Mouse (Mus musculus): ENCODE measurements at regions not wholly inside any gene's neighbourhood (a gene's known extent, or its start where the extent isn't known, plus 50 kb on each side); places are given as distances from the start of the nearest gene placed in this dataset.

DNA sequence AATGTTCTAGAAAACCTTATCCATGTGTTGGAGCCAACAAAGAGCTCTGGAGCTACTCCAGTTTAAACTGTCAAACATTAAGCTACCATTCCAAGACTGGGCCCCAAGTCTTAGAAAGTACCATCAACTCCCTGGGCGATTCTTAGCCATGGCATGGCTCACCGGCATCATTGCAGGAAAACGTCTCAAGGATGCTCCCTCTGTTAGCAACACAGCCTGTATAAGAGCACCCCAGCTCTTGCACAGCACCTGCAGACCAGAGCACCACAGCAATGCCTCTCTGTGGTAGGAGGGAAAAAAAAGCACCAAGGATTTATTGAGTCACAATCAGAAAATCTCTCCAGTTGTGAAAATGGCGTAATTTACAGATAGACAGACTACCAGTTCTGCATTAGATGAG, 221.2 kb downstream of the Fam43a start:
- no peak for TF ChIP-seq CTCF (IDR thresholded peaks at IDR 0.05; ENCODE audit: low read depth)
- no peak for ATAC-seq
- Histone ChIP-seq H3K4me2 (ENCODE audit: low read depth, low read length) (peak overlapping the region; percentile 40; the same call in 1 of the 2 replicates), H3K36me3 (ENCODE audit: insufficient read depth, low read length) (no peaks in the 10 kb centered on the region), H3K4me3 (ENCODE audit: low read length) (no peak overlapping the region), H3K9ac (replicated peaks; ENCODE audit: low read length) (no peak overlapping the region), H3K4me1 (ENCODE audit: insufficient read depth, low read length) (peaks cover 7% of the 10 kb centered on the region), H3K27ac (peak overlapping the region; percentile 12; the same call in 1 of the 2 replicates), H3K9me3 (ENCODE audit: low read length) (no peaks in the 10 kb centered on the region), H3K27me3 (ENCODE audit: insufficient read depth, low read length) (no peaks in the 10 kb centered on the region)
- 71% methylated on average over 4 of the region's 4 CpGs for WGBS
- no peak for DNase-seq (ENCODE audit: low spot score)

DNA sequence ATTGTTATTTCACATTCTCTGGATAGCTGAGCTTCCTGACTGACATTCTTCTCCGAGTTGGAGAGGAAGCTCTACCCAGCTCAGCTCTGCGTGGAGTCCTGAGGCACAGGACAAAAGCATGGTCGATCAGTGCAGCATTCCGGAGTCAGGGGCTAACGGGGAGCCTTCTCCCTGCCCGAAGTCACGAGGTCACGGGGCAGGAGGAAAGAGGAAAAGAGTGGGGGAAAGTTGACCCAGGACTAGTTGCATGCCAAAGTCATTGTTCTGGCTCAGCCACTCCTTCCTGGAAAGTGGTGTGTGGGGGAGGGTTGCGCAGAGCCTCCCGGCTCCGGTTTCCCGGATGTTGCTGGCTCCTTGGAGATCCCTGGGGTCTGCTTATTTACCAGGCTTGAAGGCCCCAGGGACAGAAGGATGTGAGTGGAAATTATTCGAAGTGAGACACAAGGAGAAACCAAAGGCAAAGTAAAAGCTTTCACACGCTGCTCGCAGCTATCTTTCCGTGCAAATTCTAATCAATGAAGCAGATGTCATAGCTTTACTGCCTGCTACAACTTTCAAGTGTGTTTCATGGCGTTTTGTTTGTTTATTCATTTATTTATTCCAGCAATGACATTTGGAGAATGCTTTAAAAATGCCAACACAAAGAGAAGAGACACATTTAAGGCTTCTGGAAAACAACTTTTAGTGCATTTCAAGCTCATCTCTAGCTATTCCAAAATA, 221.8 kb downstream of the Fam43a start:
- peaks cover 7% of the 10 kb centered on the region for H3K4me1 ChIP-seq (ENCODE audit: insufficient read depth, low read length)
- DNase-seq (ENCODE audit: low spot score) (peak; percentile 73), ATAC-seq (peak; percentile 72)
- H3K27ac ChIP-seq = peak overlapping the region; percentile 12; the same call in 1 of the 2 replicates
- H3K27me3 ChIP-seq (ENCODE audit: insufficient read depth, low read length) = no peaks in the 10 kb centered on the region
- no peaks in the 10 kb centered on the region for H3K36me3 ChIP-seq (ENCODE audit: insufficient read depth, low read length)
- no peak overlapping the region for H3K9ac ChIP-seq (replicated peaks; ENCODE audit: low read length)
- H3K4me3 ChIP-seq (ENCODE audit: low read length) = no peak overlapping the region
- no peak for TF ChIP-seq CTCF (IDR thresholded peaks at IDR 0.05; ENCODE audit: low read depth)
- peak overlapping the region; percentile 40 for H3K4me2 ChIP-seq (ENCODE audit: low read depth, low read length)
- WGBS = 7% methylated on average over 17 of the region's 17 CpGs
- no peaks in the 10 kb centered on the region for H3K9me3 ChIP-seq (ENCODE audit: low read length)

DNA sequence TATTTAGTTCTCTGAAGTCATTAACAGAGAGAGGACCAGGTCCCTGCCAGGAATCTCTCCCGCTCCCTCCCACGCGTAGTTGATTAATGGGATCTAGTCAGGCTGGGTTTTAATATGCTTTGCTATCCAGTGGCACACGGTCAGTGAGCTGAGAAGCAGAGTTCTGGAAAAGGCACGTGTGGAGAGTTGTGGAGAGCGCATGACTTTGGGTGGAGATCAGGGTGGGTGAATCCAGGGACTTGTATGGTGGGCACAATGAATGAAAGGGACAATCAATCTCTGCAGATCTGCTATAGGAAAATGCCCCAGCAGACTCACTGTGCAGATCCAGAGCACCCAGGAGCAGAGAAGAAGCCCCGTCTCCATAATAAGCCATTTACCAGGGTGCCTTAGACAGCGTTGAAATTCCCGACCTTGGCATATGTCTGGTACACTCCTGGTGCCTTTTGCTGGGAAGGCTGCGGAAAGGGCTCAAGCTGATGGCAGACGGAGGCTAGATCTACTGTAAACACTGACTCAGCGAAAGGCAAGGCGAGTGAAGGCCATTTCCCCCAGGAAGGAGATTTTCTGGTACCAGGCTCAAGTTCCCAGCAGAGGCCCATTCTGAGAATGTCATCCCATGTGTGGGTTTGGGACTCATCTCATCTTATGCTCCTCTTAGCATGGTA, 222.5 kb downstream of the Fam43a start:
- Histone ChIP-seq H3K36me3 (ENCODE audit: insufficient read depth, low read length) (no peaks in the 10 kb centered on the region), H3K9ac (replicated peaks; ENCODE audit: low read length) (no peak overlapping the region), H3K4me3 (ENCODE audit: low read length) (no peak overlapping the region), H3K9me3 (ENCODE audit: low read length) (no peaks in the 10 kb centered on the region), H3K27ac (0 out of 2 replicates have a peak overlapping the region, but pooled peaks have one; percentile 13), H3K27me3 (ENCODE audit: insufficient read depth, low read length) (no peaks in the 10 kb centered on the region), H3K4me1 (ENCODE audit: insufficient read depth, low read length) (peaks cover 7% of the 10 kb centered on the region), H3K4me2 (ENCODE audit: low read depth, low read length) (peak overlapping the region; percentile 40)
- WGBS = 52% methylated on average over 13 of the region's 13 CpGs
- TF ChIP-seq CTCF (IDR thresholded peaks at IDR 0.05; ENCODE audit: low read depth) = no peak
- DNase-seq (ENCODE audit: low spot score) (peak; percentile 23), ATAC-seq (no peak)

DNA sequence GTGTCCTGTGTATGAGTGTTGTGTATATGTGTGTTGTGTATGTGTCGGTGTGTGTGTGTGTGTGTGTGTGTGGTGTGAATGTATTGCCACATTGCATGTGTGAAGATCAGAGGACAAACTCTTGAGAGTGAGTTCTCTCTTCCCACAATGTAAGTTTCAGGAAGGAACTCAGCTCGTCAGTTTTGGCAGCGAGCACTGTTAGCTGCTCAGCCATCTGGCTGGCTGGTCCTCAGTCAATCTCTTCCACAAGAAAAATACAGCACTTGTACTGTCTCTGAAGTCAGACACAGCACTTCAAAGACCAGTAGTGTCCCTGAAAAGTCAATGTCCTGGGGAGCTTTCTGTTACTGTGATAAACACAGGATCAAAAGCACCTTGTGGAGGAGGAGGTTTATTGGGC, 226.6 kb downstream of the Fam43a start:
- no peaks in the 10 kb centered on the region for H3K36me3 ChIP-seq (ENCODE audit: insufficient read depth, low read length)
- no peak for TF ChIP-seq CTCF (IDR thresholded peaks at IDR 0.05; ENCODE audit: low read depth)
- H3K4me3 ChIP-seq (ENCODE audit: low read length) = no peak overlapping the region
- no peaks in the 10 kb centered on the region for H3K27me3 ChIP-seq (ENCODE audit: insufficient read depth, low read length)
- no peak overlapping the region for H3K27ac ChIP-seq
- 43% methylated on average over 3 of the region's 3 CpGs for WGBS
- no peaks in the 10 kb centered on the region for H3K9me3 ChIP-seq (ENCODE audit: low read length)
- no peak overlapping the region for H3K4me2 ChIP-seq (ENCODE audit: low read depth, low read length)
- 0 out of 2 replicates have a peak, but pooled peaks have one; percentile 41 for ATAC-seq
- DNase-seq (ENCODE audit: low spot score) = peak; percentile 69
- H3K9ac ChIP-seq (replicated peaks; ENCODE audit: low read length) = no peak overlapping the region
- H3K4me1 ChIP-seq (ENCODE audit: insufficient read depth, low read length) = peaks cover 7% of the 10 kb centered on the region

DNA sequence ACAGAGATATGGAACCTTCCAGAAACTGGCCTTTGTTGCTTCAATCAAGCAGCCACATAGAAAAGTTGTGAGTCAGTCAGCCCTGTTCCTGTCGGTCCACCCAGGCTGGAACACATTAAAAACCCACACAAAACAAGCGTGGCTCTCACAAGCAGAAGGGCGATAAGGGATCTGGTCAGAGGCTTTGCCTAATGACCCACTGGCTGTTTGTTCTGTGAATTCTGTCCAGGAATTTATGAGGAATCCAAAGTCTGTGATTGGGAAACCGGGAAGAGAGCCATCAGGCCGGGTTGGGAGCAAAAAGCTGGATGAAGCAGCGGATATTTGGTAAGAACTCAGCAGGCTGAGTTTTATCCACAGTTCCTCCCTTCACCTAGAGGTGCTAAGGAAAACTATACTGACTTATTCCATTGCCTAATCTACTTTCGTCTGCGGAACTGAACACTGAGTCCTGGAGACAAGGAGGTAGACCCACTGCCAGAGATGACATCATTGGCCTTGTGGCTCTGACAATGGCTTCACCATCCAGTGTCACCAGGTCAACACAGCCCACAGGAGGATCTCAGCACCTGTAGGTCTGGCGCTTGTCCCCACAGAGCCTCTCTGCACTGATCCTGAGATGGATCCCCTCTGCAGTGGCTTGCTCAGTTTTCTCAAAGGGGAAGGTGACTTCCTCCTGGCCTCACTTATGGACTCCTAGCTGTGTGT, 228.5 kb downstream of the Fam43a start:
- Histone ChIP-seq H3K9ac (replicated peaks; ENCODE audit: low read length) (no peak overlapping the region), H3K36me3 (ENCODE audit: insufficient read depth, low read length) (no peaks in the 10 kb centered on the region), H3K4me2 (ENCODE audit: low read depth, low read length) (no peak overlapping the region), H3K4me3 (ENCODE audit: low read length) (no peak overlapping the region), H3K27me3 (ENCODE audit: insufficient read depth, low read length) (no peaks in the 10 kb centered on the region), H3K9me3 (ENCODE audit: low read length) (0 out of 2 replicates have a peak, but pooled peaks cover 4% of the 10 kb centered on the region), H3K27ac (no peak overlapping the region), H3K4me1 (ENCODE audit: insufficient read depth, low read length) (no peaks in the 10 kb centered on the region)
- no peak for TF ChIP-seq CTCF (IDR thresholded peaks at IDR 0.05; ENCODE audit: low read depth)
- no peak for DNase-seq (ENCODE audit: low spot score)
- no peak for ATAC-seq
- WGBS = 83% methylated on average over 9 of the region's 9 CpGs

DNA sequence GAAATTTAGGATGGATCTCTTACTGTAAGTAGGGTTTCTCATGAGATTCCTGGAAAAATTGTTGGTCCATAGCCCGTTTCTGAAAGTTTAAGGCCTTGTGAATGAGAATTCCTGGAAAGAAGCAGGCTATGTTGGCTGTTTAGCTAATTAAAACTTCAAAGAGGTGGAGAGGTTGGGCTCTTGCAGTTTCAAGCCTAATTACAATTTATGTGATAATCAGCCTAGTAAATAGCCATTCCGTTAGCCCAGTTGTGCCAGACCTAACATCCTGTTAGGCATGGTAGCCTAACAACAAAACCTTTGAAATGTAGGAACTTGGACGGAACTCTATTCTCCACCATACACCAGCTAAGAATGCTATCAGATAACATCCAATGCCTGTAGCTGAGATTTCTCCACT, 235.0 kb downstream of the Fam43a start:
- no peaks in the 10 kb centered on the region for H3K36me3 ChIP-seq (ENCODE audit: insufficient read depth, low read length)
- no peak overlapping the region for H3K4me2 ChIP-seq (ENCODE audit: low read depth, low read length)
- no peak for TF ChIP-seq CTCF (IDR thresholded peaks at IDR 0.05; ENCODE audit: low read depth)
- H3K9me3 ChIP-seq (ENCODE audit: low read length) = 0 out of 2 replicates have a peak, but pooled peaks cover 4% of the 10 kb centered on the region
- H3K4me3 ChIP-seq (ENCODE audit: low read length) = no peak overlapping the region
- ATAC-seq (no peak), DNase-seq (ENCODE audit: low spot score) (no peak)
- no peaks in the 10 kb centered on the region for H3K4me1 ChIP-seq (ENCODE audit: insufficient read depth, low read length)
- H3K9ac ChIP-seq (replicated peaks; ENCODE audit: low read length) = no peak overlapping the region
- H3K27ac ChIP-seq = no peak overlapping the region
- no peaks in the 10 kb centered on the region for H3K27me3 ChIP-seq (ENCODE audit: insufficient read depth, low read length)
- 66% methylated on average over 3 of the region's 3 CpGs for WGBS

All from hindbrain, postnatal 0 days (tissue).